Mouse (Mus musculus) hindbrain, embryonic 16.5 days (tissue): ENCODE measurements around the gene Mvb12a. TPM values are rescaled to one million over a fixed set of nuclear protein-coding genes. Genes with fewer than 3 reads are reported as not detected.
A peak's percentile ranks its signal among the peaks of the same experiment; 100 is the strongest.
"Not testable (repeated sequence)": the region's sequence is repeated elsewhere in the genome, so short reads cannot be mapped to it uniquely, and the experiment has no call there.

Experiments
- ATAC-seq: fragments of 200-750 bp; cut with Nextera tagmentation; 2 replicates; pipeline ENCODE4 v1.8.0; 2017; ENCODE audit warnings: moderate TSS enrichment, moderate library complexity
- H3K27ac ChIP-seq: fragments of 300-500 bp; sonication (generic); 2 replicates; pipeline ENCODE4 v1.5.1; 2014; ENCODE audit warnings: low read depth, mild to moderate bottlenecking, control low read depth, low read length, moderate library complexity
- H3K27me3 ChIP-seq: fragments of 300-500 bp; sonication (generic); replicated peaks from 2 replicates; pipeline ENCODE4 v1.6.1; 2014; ENCODE audit warnings: low read length; ENCODE audit not compliant: control insufficient read depth, insufficient read depth
- H3K36me3 ChIP-seq: fragments of 300-500 bp; sonication (generic); 2 replicates; pipeline ENCODE4 v1.6.1; 2014; ENCODE audit warnings: mild to moderate bottlenecking, low read length, moderate library complexity, mixed read lengths; ENCODE audit not compliant: control insufficient read depth, insufficient read depth
- H3K4me1 ChIP-seq: fragments of 300-500 bp; sonication (generic); 2 replicates; pipeline ENCODE4 v1.6.1; 2014; ENCODE audit warnings: low read depth, low read length; ENCODE audit not compliant: control insufficient read depth, insufficient read depth
- H3K4me2 ChIP-seq: fragments of 300-500 bp; sonication (generic); 2 replicates; pipeline ENCODE4 v1.6.1; 2014; ENCODE audit warnings: mild to moderate bottlenecking, low read length, control low read depth, moderate library complexity
- H3K4me3 ChIP-seq: fragments of 300-500 bp; sonication (generic); 2 replicates; pipeline ENCODE4 v1.5.1; 2014; ENCODE audit warnings: mild to moderate bottlenecking, low read length, control low read depth, moderate library complexity
- H3K9ac ChIP-seq: fragments of 300-500 bp; sonication (generic); 2 replicates; pipeline ENCODE4 v1.6.1; 2014; ENCODE audit warnings: low read depth, mild to moderate bottlenecking, control low read depth, low read length, moderate library complexity
- H3K9me3 ChIP-seq: fragments of 300-500 bp; sonication (generic); 2 replicates; pipeline ENCODE4 v1.6.1; 2014; ENCODE audit warnings: mild to moderate bottlenecking, low read length, moderate library complexity; ENCODE audit not compliant: control insufficient read depth
- WGBS: fragments of 180-500 bp; shearing (Covaris S2); extraction: QIAGEN DNeasy Blood & Tissue Kit; methylation state at CpG from one replicate; pipeline ENCODE4 v1.1.7; 2014; 5-methylcytosine and 5-hydroxymethylcytosine counted together
- polyA plus RNA-seq: library from polyadenylated mRNA; unstranded; fragments of >200 nt; fragmentation: Nextera tagmentation; extraction: Ambion mirVana; gene quantifications from 2 replicates; pipeline ENCODE4 v1.2.1, GENCODE M21; 2015

Mvb12a gene
- polyA plus RNA-seq, 1 experiment from 2014 or later = 70.4 TPM

- Histone ChIP-seq H3K4me1 (peaks cover 2% of the 10 kb centered on the region; the same call in 1 of the 2 replicates), H3K9me3 (no peaks in the 10 kb centered on the region), H3K4me3 (no peak overlapping the region), H3K36me3 (no peaks in the 10 kb centered on the region), H3K4me2 (no peak overlapping the region), H3K27ac (no peak overlapping the region), H3K9ac (no peak overlapping the region), H3K27me3 (peaks cover 28% of the 10 kb centered on the region)
- 98% methylated on average over 4 of the region's 4 CpGs for WGBS
- ATAC-seq = no peak
Measured at GRCm38 (mm10) chr8:71505326-71505725, 37.4 kb upstream of the Mvb12a start.

GRCm38 (mm10) chr8:71505979-71506378 lies 36.7 kb upstream of the Mvb12a start:
- 78% methylated on average over 4 of the region's 4 CpGs for WGBS
- H3K27me3 ChIP-seq = peaks cover 28% of the 10 kb centered on the region

GRCm38 (mm10) chr8:71507589-71508104 lies 35.1 kb upstream of the Mvb12a start:
- H3K27ac ChIP-seq = no peak overlapping the region
- WGBS = under 1% methylated on average over 56 of the region's 61 CpGs
- H3K4me3 ChIP-seq = peak overlapping the region; percentile 47
- ATAC-seq = peak; percentile 90
- peak overlapping the region; percentile 70 for H3K4me2 ChIP-seq
- H3K9me3 ChIP-seq = no peaks in the 10 kb centered on the region
- H3K4me1 ChIP-seq = peaks cover 2% of the 10 kb centered on the region; the same call in 1 of the 2 replicates
- peak overlapping the region; percentile 65 for H3K9ac ChIP-seq
- H3K27me3 ChIP-seq = peaks cover 28% of the 10 kb centered on the region
- H3K36me3 ChIP-seq = no peaks in the 10 kb centered on the region

More at GRCm38 (mm10) chr8:71505979-71506378, 36.7 kb upstream of the Mvb12a start:
- Histone ChIP-seq H3K27ac (no peak overlapping the region), H3K9me3 (no peaks in the 10 kb centered on the region), H3K9ac (no peak overlapping the region), H3K4me3 (no peak overlapping the region), H3K4me2 (no peak overlapping the region), H3K36me3 (no peaks in the 10 kb centered on the region), H3K4me1 (peaks cover 2% of the 10 kb centered on the region; the same call in 1 of the 2 replicates)
- ATAC-seq = no peak

DNA sequence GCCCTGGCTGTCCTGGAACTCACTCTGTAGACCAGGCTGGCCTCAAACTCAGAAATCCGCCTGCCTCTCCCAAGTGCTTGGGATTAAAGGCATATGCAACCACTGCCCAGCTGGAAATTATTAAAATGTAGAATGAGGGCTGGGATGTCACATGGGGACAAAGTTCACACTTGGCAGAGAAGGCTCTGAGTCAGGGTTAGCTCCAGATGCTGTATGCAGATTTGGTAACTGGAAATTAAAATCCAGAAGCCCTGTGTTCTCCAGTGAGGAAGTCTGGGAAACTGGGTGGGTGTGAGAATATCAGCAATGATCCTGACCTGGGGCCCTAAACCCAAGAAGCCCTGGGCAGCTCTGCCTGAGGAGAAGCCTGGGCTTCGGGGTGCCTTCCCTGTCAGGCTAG lies 33.4 kb upstream of the Mvb12a start:
- Histone ChIP-seq H3K9me3 (no peaks in the 10 kb centered on the region), H3K4me2 (no peak overlapping the region), H3K27ac (no peak overlapping the region), H3K27me3 (peaks cover 28% of the 10 kb centered on the region), H3K36me3 (no peaks in the 10 kb centered on the region), H3K4me1 (peaks cover 2% of the 10 kb centered on the region; the same call in 1 of the 2 replicates), H3K9ac (no peak overlapping the region), H3K4me3 (no peak overlapping the region)
- ATAC-seq = no peak
- 77% methylated on average over 2 of the region's 2 CpGs for WGBS

- no peak for ATAC-seq
- no peaks in the 10 kb centered on the region for H3K9me3 ChIP-seq
- peaks cover 20% of the 10 kb centered on the region for H3K27me3 ChIP-seq
- no peak within 1 kb of the TSS for H3K4me3 ChIP-seq
- no peak within 1 kb of the TSS for H3K27ac ChIP-seq
- H3K9ac ChIP-seq = no peak within 1 kb of the TSS
- H3K4me2 ChIP-seq = no peak within 1 kb of the TSS
- peaks cover 2% of the 10 kb centered on the region; the same call in 1 of the 2 replicates for H3K4me1 ChIP-seq
- WGBS = 75% methylated on average over 14 of the region's 14 CpGs
- no peaks in the 10 kb centered on the region for H3K36me3 ChIP-seq
Measured at GRCm38 (mm10) chr8:71511644-71512043, 31.1 kb upstream of the Mvb12a start, which contains the start of gene Plvap. Gene Plvap (minus strand): TSS chr8:71511752.

GRCm38 (mm10) chr8:71513018-71513754 lies 29.5 kb upstream of the Mvb12a start:
- H3K27me3 ChIP-seq = peaks cover 12% of the 10 kb centered on the region
- no peak overlapping the region for H3K4me2 ChIP-seq
- WGBS = 75% methylated on average over 14 of the region's 15 CpGs
- no peaks in the 10 kb centered on the region for H3K4me1 ChIP-seq
- H3K27ac ChIP-seq = no peak overlapping the region
- ATAC-seq = no peak
- H3K9me3 ChIP-seq = no peaks in the 10 kb centered on the region
- no peak overlapping the region for H3K9ac ChIP-seq
- H3K4me3 ChIP-seq = no peak overlapping the region
- H3K36me3 ChIP-seq = no peaks in the 10 kb centered on the region

- Histone ChIP-seq H3K4me2 (no peak overlapping the region), H3K4me3 (no peak overlapping the region), H3K9me3 (no peaks in the 10 kb centered on the region), H3K27me3 (no peaks in the 10 kb centered on the region; the same call in 1 of the 2 replicates), H3K4me1 (no peaks in the 10 kb centered on the region), H3K36me3 (no peaks in the 10 kb centered on the region), H3K27ac (no peak overlapping the region), H3K9ac (no peak overlapping the region)
- no peak for ATAC-seq
- WGBS = 66% methylated on average over 5 of the region's 5 CpGs
Measured at GRCm38 (mm10) chr8:71515043-71515442, 27.7 kb upstream of the Mvb12a start.

- Histone ChIP-seq H3K4me3 (no peak overlapping the region), H3K4me2 (no peak overlapping the region), H3K27me3 (no peaks in the 10 kb centered on the region), H3K9ac (no peak overlapping the region), H3K27ac (no peak overlapping the region), H3K4me1 (peaks cover 5% of the 10 kb centered on the region), H3K36me3 (no peaks in the 10 kb centered on the region), H3K9me3 (no peaks in the 10 kb centered on the region)
- no peak for ATAC-seq
- WGBS = 9% methylated on average over 6 of the region's 6 CpGs
Measured at GRCm38 (mm10) chr8:71516786-71517185, 25.9 kb upstream of the Mvb12a start.

GRCm38 (mm10) chr8:71519037-71519825 lies 23.5 kb upstream of the Mvb12a start:
- not testable (repeated sequence) for ATAC-seq, H3K4me1 ChIP-seq, H3K4me3 ChIP-seq, H3K9ac ChIP-seq, H3K27ac ChIP-seq, H3K36me3 ChIP-seq, H3K9me3 ChIP-seq, H3K27me3 ChIP-seq, H3K4me2 ChIP-seq
- 38% methylated on average over 9 of the region's 10 CpGs for WGBS
